Mouse (Mus musculus): ENCODE data around the gene Anxa2. TPM values are rescaled to one million over a fixed set of nuclear protein-coding genes. Genes with fewer than 3 reads are reported as not detected.

The Anxa2 gene
- total RNA-seq, 2 experiments from 2014 or later: 340 to 537 TPM

DNA sequence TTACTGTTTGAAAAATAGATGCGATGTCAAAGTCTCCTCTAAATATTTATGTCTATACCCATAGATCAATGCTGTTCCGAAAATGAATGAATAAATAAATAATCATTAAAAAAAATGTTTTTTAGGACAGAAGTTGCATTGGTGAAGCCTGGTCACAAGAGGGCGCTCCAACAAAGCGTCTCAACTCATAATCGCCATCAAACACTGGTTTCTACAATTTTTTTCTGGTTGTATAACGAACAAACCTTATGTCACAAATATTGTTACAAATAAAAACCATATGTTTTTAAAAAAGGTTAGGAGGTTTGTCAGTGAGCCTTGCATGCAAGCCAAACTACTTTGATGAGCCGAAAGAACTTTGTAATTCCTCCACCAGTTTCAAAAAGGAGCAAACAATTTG lies 52.2 kb downstream of the Anxa2 start:
- DNase-seq (ENCODE audit: low spot score in 2 of 2): peak; percentile 40 to 53

DNA sequence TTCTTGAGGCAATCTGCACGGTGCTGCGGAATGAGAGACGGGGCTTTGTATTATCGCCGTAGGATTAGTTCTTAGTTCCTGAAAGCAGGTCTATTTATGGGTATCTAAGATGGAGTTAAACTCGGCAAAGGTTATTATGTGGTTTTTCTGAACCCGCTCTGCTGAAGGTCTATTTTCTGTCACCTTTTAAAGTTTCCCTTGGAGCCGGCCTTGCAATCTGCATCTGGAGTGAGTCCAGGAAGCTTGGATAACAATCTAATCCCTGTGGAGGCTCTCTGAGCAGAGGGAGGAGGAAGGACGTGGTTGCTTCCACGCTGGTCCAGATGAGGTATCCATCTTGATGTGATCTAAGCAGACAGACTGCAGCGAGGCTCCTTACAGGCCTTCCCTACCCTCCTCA lies 53.8 kb downstream of the Anxa2 start:
- DNase-seq (ENCODE audit: low spot score in 2 of 2): no peak

- no peak for DNase-seq (ENCODE audit: low spot score in 2 of 2)
These were observed 54.6 kb downstream of the Anxa2 start for GRCm38 (mm10) chr9:69508016-69508415.

- no peak for DNase-seq (ENCODE audit: low spot score in 2 of 2)
These were observed 58.6 kb downstream of the Anxa2 start for GRCm38 (mm10) chr9:69511881-69512590.

GRCm38 (mm10) chr9:69512726-69513125 lies 59.3 kb downstream of the Anxa2 start:
- no peak for DNase-seq (ENCODE audit: low spot score in 2 of 2)

GRCm38 (mm10) chr9:69514206-69514605 lies 60.8 kb downstream of the Anxa2 start:
- DNase-seq (ENCODE audit: low spot score in 2 of 2): no peak

- DNase-seq (ENCODE audit: low spot score in 2 of 2): no peak
These were observed 62.0 kb downstream of the Anxa2 start for GRCm38 (mm10) chr9:69515416-69515815.

GRCm38 (mm10) chr9:69517387-69518035 lies 64.1 kb downstream of the Anxa2 start:
- no peak for DNase-seq (ENCODE audit: low spot score in 2 of 2)

Small RNAs within 50 kb of the gene (microRNA-seq; reads per million reads assigned to microRNA genes)
- 0 to 0.61 reads per million in 2 experiments for gene Mir3109 (ENCODE audit: borderline number of aligned reads in 2 of 2)

Other genes with a start within 250 kb of the Anxa2 start
- 10 to 100 TPM; 15.0 to 16.1 TPM for gene Ice2, start 55.7 kb upstream of the Anxa2 start, total RNA-seq (2021)